Mouse (Mus musculus): ENCODE results near the gene Cltrn. TPM values are rescaled to one million over a fixed set of nuclear protein-coding genes. Genes with fewer than 3 reads are reported as not detected.

Gene Cltrn
- total and polyA plus RNA-seq, 3 experiments = not detected

DNA sequence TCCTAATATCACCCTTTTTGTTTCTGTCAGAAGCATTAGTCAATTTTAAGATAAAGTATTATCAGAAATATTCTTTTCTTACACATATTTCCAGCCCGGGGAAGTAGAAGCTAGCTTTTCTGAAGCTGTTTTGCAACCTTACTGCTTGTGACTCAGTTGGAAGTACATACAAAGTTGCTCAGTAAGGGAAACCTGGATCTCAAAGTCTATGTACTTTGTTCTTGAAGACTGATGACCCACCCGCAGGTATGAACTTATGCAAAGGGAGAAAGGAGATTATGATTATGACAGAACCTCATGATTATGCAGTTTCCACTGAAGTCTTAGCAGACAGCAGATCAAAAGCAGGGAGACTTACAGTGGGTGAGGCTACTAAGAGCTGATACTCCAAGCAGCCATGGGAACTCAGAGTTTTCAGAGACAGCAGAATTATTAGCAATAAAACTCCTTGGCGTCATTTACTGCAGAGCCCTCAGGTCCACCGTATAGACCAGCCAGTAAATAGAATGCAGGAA, 46.7 kb downstream of the Cltrn start:
- no peak overlapping the region for H3K27ac ChIP-seq (ENCODE audit: insufficient read depth, low read depth)
- H3K27me3 ChIP-seq (replicated peaks) = no peaks in the 10 kb centered on the region
- no peaks in the 10 kb centered on the region for H3K9me3 ChIP-seq (replicated peaks; ENCODE audit: low read length)
- dilution Hi-C loops (cut with MboI; ENCODE audit: extremely low pct_ligation_motif_present, extremely low pct_unique_long_range_greater_than_20kb, low sequenced_read_pairs) (no loop called here), in situ Hi-C loops (cut with MboI; ENCODE audit: low pct_ligation_motif_present, low pct_unique_long_range_greater_than_20kb, low sequenced_read_pairs) (no loop called here)
- H3K4me3 ChIP-seq (replicated peaks in 1 of 3; ENCODE audit: low read depth in 2 of 3, low read length in 2 of 3, poor library complexity in 1 of 3) = no peak overlapping the region
- H3K36me3 ChIP-seq (replicated peaks in 1 of 2; ENCODE audit: control insufficient read depth in 1 of 2, insufficient read depth in 1 of 2, low read length in 1 of 2) = no peaks in the 10 kb centered on the region
- no peaks in the 10 kb centered on the region for H3K4me1 ChIP-seq (ENCODE audit: control insufficient read depth in 1 of 2, insufficient read depth in 2 of 2)
- H3K79me2 ChIP-seq (replicated peaks; ENCODE audit: control insufficient read depth, extremely low read depth, insufficient read depth, poor library complexity, severe bottlenecking) = no peaks in the 10 kb centered on the region
- no peak overlapping the region for H3K9ac ChIP-seq (ENCODE audit: insufficient read depth, low read depth)
- no peak for TF ChIP-seq KAT2A (IDR thresholded peaks at IDR 0.05; ENCODE audit: insufficient replicate concordance, low read length)
- TF ChIP-seq MYC (IDR thresholded peaks at IDR 0.05; ENCODE audit: low read depth, low read length) = no peak
- TF ChIP-seq SIN3A (IDR thresholded peaks at IDR 0.05; ENCODE audit: low read length) = no peak
- TF ChIP-seq GABPA (IDR thresholded peaks at IDR 0.05; ENCODE audit: insufficient replicate concordance, low read depth, low read length) = no peak
- TF ChIP-seq ZNF384 (IDR thresholded peaks at IDR 0.05; ENCODE audit: low read depth, low read length) = no peak
- TF ChIP-seq RAD21 (IDR thresholded peaks at IDR 0.05; ENCODE audit: low read depth, low read length) = no peak
- no peak for TF ChIP-seq NELFE (IDR thresholded peaks at IDR 0.05; ENCODE audit: low read depth, low read length)
- TF ChIP-seq ETS1 (conservative IDR thresholded peaks at IDR 0.05; ENCODE audit: low read depth, low read length) = no peak
- TF ChIP-seq MAZ (IDR thresholded peaks at IDR 0.05; ENCODE audit: low read depth, low read length) = no peak
- TF ChIP-seq MXI1 (IDR thresholded peaks at IDR 0.05; ENCODE audit: low read depth, low read length) = no peak
- TF ChIP-seq ZKSCAN1 (IDR thresholded peaks at IDR 0.05; ENCODE audit: borderline replicate concordance, low read depth, low read length) = no peak
- no peak for TF ChIP-seq SMC3 (IDR thresholded peaks at IDR 0.05; ENCODE audit: low read depth, low read length)
- no peak for TF ChIP-seq EP300 (IDR thresholded peaks at IDR 0.05; ENCODE audit: low read length)
- TF ChIP-seq E2F4 (IDR thresholded peaks at IDR 0.05; ENCODE audit: insufficient replicate concordance, low read depth, low read length) = no peak
- no peak for TF ChIP-seq POLR2AphosphoS2 (IDR thresholded peaks at IDR 0.05; ENCODE audit: low read depth, low read length)
- no peak for TF ChIP-seq NRF1 (IDR thresholded peaks at IDR 0.05; ENCODE audit: low read depth, low read length)
- no peak for TF ChIP-seq RCOR1 (conservative IDR thresholded peaks at IDR 0.05; ENCODE audit: low read depth, low read length)
- no peak for TF ChIP-seq MEF2A (IDR thresholded peaks at IDR 0.05; ENCODE audit: borderline replicate concordance, low read depth, low read length)
- TF ChIP-seq USF2 (conservative IDR thresholded peaks at IDR 0.05; ENCODE audit: low read depth, low read length) = no peak
- DNase-seq (ENCODE audit: extremely low read depth) = no peak
- no peak overlapping the region for H3K4me2 ChIP-seq (ENCODE audit: insufficient read depth, low read depth, poor library complexity, severe bottlenecking)

DNA sequence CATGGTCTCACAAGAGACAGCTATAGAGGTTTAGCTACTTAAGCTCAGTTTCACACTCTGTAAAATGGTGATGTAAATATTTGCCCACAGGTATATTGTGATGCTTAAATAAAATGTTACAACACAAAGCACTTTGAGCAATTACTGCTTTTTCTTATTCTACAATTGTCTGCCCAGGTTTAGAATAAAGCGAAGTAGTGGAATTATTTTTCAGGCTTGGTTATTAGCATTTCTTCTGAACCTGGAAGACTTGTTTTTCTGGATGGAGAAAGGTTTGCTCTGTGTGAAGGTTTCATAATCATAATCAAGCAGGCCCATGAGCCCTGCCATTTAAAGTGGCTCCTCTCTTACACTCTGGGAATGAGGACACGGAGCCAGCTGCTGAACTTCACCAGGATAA, 50.4 kb downstream of the Cltrn start, which contains the start of gene Ace2:
Gene Ace2 (plus strand): TSS at position 301 of the 400 bp plus-strand sequence.
- H3K36me3 ChIP-seq (replicated peaks in 1 of 2; ENCODE audit: control insufficient read depth in 1 of 2, insufficient read depth in 1 of 2, low read length in 1 of 2) = no peaks in the 10 kb centered on the region
- no peaks in the 10 kb centered on the region for H3K79me2 ChIP-seq (replicated peaks; ENCODE audit: control insufficient read depth, extremely low read depth, insufficient read depth, poor library complexity, severe bottlenecking)
- dilution Hi-C loops (cut with MboI; ENCODE audit: extremely low pct_ligation_motif_present, extremely low pct_unique_long_range_greater_than_20kb, low sequenced_read_pairs) = no loop called here
- no peak for DNase-seq (ENCODE audit: extremely low read depth)
- H3K4me1 ChIP-seq (ENCODE audit: control insufficient read depth in 1 of 2, insufficient read depth in 2 of 2) = no peaks in the 10 kb centered on the region
- no peak within 1 kb of the TSS for H3K9ac ChIP-seq (ENCODE audit: insufficient read depth, low read depth)
- in situ Hi-C loops (cut with MboI; ENCODE audit: low pct_ligation_motif_present, low pct_unique_long_range_greater_than_20kb, low sequenced_read_pairs) = no loop called here
- no peak within 1 kb of the TSS for H3K4me3 ChIP-seq (replicated peaks in 1 of 3; ENCODE audit: low read depth in 2 of 3, low read length in 2 of 3, poor library complexity in 1 of 3)
- no peak within 1 kb of the TSS for H3K4me2 ChIP-seq (ENCODE audit: insufficient read depth, low read depth, poor library complexity, severe bottlenecking)
- H3K27ac ChIP-seq (ENCODE audit: insufficient read depth, low read depth) = no peak within 1 kb of the TSS
- no peak for TF ChIP-seq NELFE (IDR thresholded peaks at IDR 0.05; ENCODE audit: low read depth, low read length)
- H3K27me3 ChIP-seq (replicated peaks) = no peaks in the 10 kb centered on the region
- H3K9me3 ChIP-seq (replicated peaks; ENCODE audit: low read length) = no peaks in the 10 kb centered on the region
